ENCODE assay signal across 21 mouse cellular contexts in genomic region chr14:10657364-10657763, GRCm38 (mm10).
DNase-seq lines count a peak whose midpoint lies in the region; ATAC-seq and TF ChIP-seq lines count a peak whose summit lies in the region.
"Had no signal": no experiment of that assay in that cellular context is flagged by ENCODE, and none has a peak within 500 bp of the region (broad histone marks: within the 10 kb centered on the region; RNA-seq: fewer than 3 reads in every experiment).

No protein-coding gene starts in this region.

- no peak for DNase-seq in cerebellum, postnatal 25 days
- DNase-seq in thymus, adult 2 months, result no peak
- DNase-seq: adrenal gland, adult 2 months; adrenal gland, postnatal 10 days; adrenal gland, postnatal 25 days; cerebellum, adult 11 months; cerebellum, adult 18-20 months; cerebellum, adult 8-10 months; cerebellum, adult 9-11 months; cerebellum, postnatal 14 days; forebrain, postnatal 0 days had no signal

- TF ChIP-seq POLR2A in thymus, adult 2 months (IDR thresholded peaks at IDR 0.05; ENCODE audit: control insufficient read depth, extremely low read depth, insufficient read depth, low read length, poor library complexity), result no peak

- H3K36me3 ChIP-seq in hindbrain, embryonic 13.5 days, result no peaks in the 10 kb centered on the region
- no peaks in the 10 kb centered on the region for H3K36me3 ChIP-seq in thymus, adult 2 months (ENCODE audit: control insufficient read depth, insufficient read depth, low read length)
- H3K36me3 ChIP-seq: embryonic facial prominence, embryonic 10.5 days; embryonic facial prominence, embryonic 12.5 days; forebrain, embryonic 15.5 days; G1E had no signal

- H3K27ac ChIP-seq in hindbrain, embryonic 13.5 days, result no peak overlapping the region
- H3K27ac ChIP-seq in thymus, adult 2 months (ENCODE audit: control insufficient read depth, insufficient read depth, low read length), result no peak overlapping the region
- H3K27ac ChIP-seq: embryonic facial prominence, embryonic 10.5 days; embryonic facial prominence, embryonic 12.5 days; forebrain, embryonic 13.5 days; forebrain, embryonic 15.5 days had no signal

- no peak overlapping the region for H3K4me2 ChIP-seq in hindbrain, embryonic 13.5 days
- H3K4me2 ChIP-seq: embryonic facial prominence, embryonic 12.5 days; forebrain, embryonic 13.5 days; forebrain, embryonic 15.5 days had no signal

- peaks cover 6% of the 10 kb centered on the region; the same call in 1 of the 2 replicates for H3K4me1 ChIP-seq in hindbrain, embryonic 13.5 days (replicated peaks)
- H3K4me1 ChIP-seq in thymus, adult 2 months (replicated peaks; ENCODE audit: control insufficient read depth, insufficient read depth, low read length), result no peaks in the 10 kb centered on the region
- H3K4me1 ChIP-seq: embryonic facial prominence, embryonic 12.5 days; forebrain, embryonic 15.5 days had no signal

- no peak overlapping the region for H3K9ac ChIP-seq in hindbrain, embryonic 13.5 days
- H3K9ac ChIP-seq: embryonic facial prominence, embryonic 12.5 days; forebrain, embryonic 13.5 days; forebrain, embryonic 15.5 days; forebrain, postnatal 0 days had no signal

- no peaks in the 10 kb centered on the region for H3K27me3 ChIP-seq in hindbrain, embryonic 13.5 days
- no peaks in the 10 kb centered on the region for H3K27me3 ChIP-seq in thymus, adult 2 months (ENCODE audit: control insufficient read depth, insufficient read depth, low read length)
- H3K27me3 ChIP-seq: embryonic facial prominence, embryonic 12.5 days; forebrain, embryonic 13.5 days; forebrain, embryonic 15.5 days; Patski had no signal

- no peak overlapping the region for H3K4me3 ChIP-seq in hindbrain, embryonic 13.5 days
- H3K4me3 ChIP-seq in thymus, adult 2 months (ENCODE audit: control insufficient read depth, insufficient read depth, low read length), result no peak overlapping the region
- H3K4me3 ChIP-seq: embryonic facial prominence, embryonic 10.5 days; embryonic facial prominence, embryonic 12.5 days; forebrain, embryonic 13.5 days; forebrain, embryonic 15.5 days had no signal

- H3K9me3 ChIP-seq in hindbrain, embryonic 13.5 days, result no peaks in the 10 kb centered on the region
- H3K9me3 ChIP-seq: embryonic facial prominence, embryonic 10.5 days; embryonic facial prominence, embryonic 12.5 days; forebrain, embryonic 13.5 days; forebrain, embryonic 15.5 days had no signal

- no peak for TF ChIP-seq CTCF in thymus, adult 2 months (IDR thresholded peaks at IDR 0.05; ENCODE audit: borderline replicate concordance, control insufficient read depth, extremely low read depth, insufficient read depth, low read length, poor library complexity)

- 96% methylated on average over 3 of the region's 3 CpGs for WGBS in hindbrain, embryonic 13.5 days
- 74% methylated on average over 3 of the region's 3 CpGs for WGBS in thymus, adult 2 months

- peak; percentile 75 for ATAC-seq in CD4-positive, CD25-positive, alpha-beta regulatory T cell, adult 4 months
- ATAC-seq in activated CD4-positive, CD25-positive, alpha-beta regulatory T cell, adult 4 months, result peak; percentile 61
- peak; percentile 68 for ATAC-seq in inflammation-experienced regulatory T-cells, adult 6 months
- no peak for ATAC-seq in hindbrain, embryonic 13.5 days (ENCODE audit: low FRiP score)
- ATAC-seq: forebrain, embryonic 13.5 days; forebrain, embryonic 15.5 days; forebrain, postnatal 0 days; Patski had no signal
